Mouse (Mus musculus): Measurements from ENCODE around the gene Arhgef3.

The Arhgef3 gene

GRCm38 (mm10) chr14:27115991-27116390, 1.3 kb downstream of the Arhgef3 start:
- no peak for DNase-seq

GRCm38 (mm10) chr14:27116577-27117165, 2.0 kb downstream of the Arhgef3 start:
- DNase-seq: no peak

GRCm38 (mm10) chr14:27118546-27118945, 3.8 kb downstream of the Arhgef3 start:
- DNase-seq: no peak

- DNase-seq: no peak
Measured at GRCm38 (mm10) chr14:27122646-27123045, 7.9 kb downstream of the Arhgef3 start.

- DNase-seq: peak; percentile 30 to 49
Measured at GRCm38 (mm10) chr14:27123543-27123942, 8.8 kb downstream of the Arhgef3 start.

GRCm38 (mm10) chr14:27130031-27130430, 15.3 kb downstream of the Arhgef3 start:
- no peak for DNase-seq

- no peak for DNase-seq
Measured at GRCm38 (mm10) chr14:27130676-27131075, 16.0 kb downstream of the Arhgef3 start.

- no peak for DNase-seq
Measured at GRCm38 (mm10) chr14:27131521-27131920, 16.8 kb downstream of the Arhgef3 start.

GRCm38 (mm10) chr14:27138891-27139290, 24.2 kb downstream of the Arhgef3 start:
- no peak for DNase-seq

GRCm38 (mm10) chr14:27139968-27140367, 25.3 kb downstream of the Arhgef3 start:
- no peak for DNase-seq

GRCm38 (mm10) chr14:27141486-27141885, 26.8 kb downstream of the Arhgef3 start:
- DNase-seq: no peak

- DNase-seq: no peak
Measured at GRCm38 (mm10) chr14:27142680-27143079, 28.0 kb downstream of the Arhgef3 start.

- peak; percentile 19 to 21 for DNase-seq
Measured at GRCm38 (mm10) chr14:27145171-27146045, 30.7 kb downstream of the Arhgef3 start.

- no peak for DNase-seq
Measured at GRCm38 (mm10) chr14:27147726-27148125, 33.0 kb downstream of the Arhgef3 start.

GRCm38 (mm10) chr14:27149401-27149800, 34.7 kb downstream of the Arhgef3 start:
- no peak for DNase-seq

- DNase-seq: no peak
Measured at GRCm38 (mm10) chr14:27150011-27150640, 35.4 kb downstream of the Arhgef3 start.

- DNase-seq: no peak
Measured at GRCm38 (mm10) chr14:27151432-27151831, 36.7 kb downstream of the Arhgef3 start.

- no peak for DNase-seq
Measured at GRCm38 (mm10) chr14:27155088-27155487, 40.4 kb downstream of the Arhgef3 start.

GRCm38 (mm10) chr14:27156032-27156431, 41.3 kb downstream of the Arhgef3 start:
- DNase-seq: no peak

- DNase-seq: no peak
Measured at GRCm38 (mm10) chr14:27158133-27158532, 43.4 kb downstream of the Arhgef3 start.

GRCm38 (mm10) chr14:27158782-27159181, 44.1 kb downstream of the Arhgef3 start:
- DNase-seq: no peak

- DNase-seq: no peak
Measured at GRCm38 (mm10) chr14:27160762-27161161, 46.1 kb downstream of the Arhgef3 start.

- no peak for DNase-seq
Measured at GRCm38 (mm10) chr14:27164639-27165038, 49.9 kb downstream of the Arhgef3 start.

GRCm38 (mm10) chr14:27166751-27167150, 52.1 kb downstream of the Arhgef3 start:
- DNase-seq: no peak
